Mouse (Mus musculus): ENCODE measurements around the gene Acyp1. TPM values are rescaled to one million over a fixed set of nuclear protein-coding genes. Genes with fewer than 3 reads are reported as not detected.

The Acyp1 gene
- polyA plus RNA-seq, 1 experiment: not detected

DNA sequence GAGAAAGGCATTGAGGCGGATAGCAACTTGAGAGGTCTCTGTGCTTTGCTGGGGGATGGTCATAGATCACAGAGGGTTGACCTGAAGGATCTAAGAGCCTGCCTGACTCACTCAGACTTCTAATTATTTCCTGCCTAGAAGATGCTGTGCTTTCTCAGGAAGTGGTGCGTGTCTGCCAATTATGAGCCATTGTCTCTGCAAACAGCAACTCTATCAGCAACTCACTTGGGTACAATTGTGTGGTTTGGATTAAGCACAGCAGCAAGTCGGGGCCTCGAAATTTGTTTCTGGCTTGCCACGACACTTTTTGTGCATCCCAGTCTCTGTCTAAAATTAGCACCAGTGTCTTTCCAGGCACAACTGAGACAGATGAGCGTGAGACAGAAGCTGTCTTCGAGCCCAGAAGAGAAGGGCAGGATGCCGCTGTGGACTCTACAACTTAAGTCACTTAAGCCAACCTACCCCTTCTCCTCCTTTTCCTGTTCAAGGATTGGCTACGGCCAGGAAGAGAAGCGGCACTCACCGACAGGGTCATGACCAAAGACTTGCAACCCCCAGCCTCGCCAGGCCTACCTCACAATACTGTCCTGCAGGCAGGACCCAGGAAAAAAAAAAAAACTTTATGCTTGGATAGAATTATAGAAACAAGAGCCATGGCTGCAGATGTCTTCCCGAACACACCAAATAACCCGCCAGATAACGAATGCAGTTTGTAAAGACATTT, 60.2 kb downstream of the Acyp1 start:
- 47% methylated on average over 15 of the region's 15 CpGs for WGBS
- H3K27ac ChIP-seq (ENCODE audit: insufficient read depth, low read depth, low read length): peak overlapping the region; percentile 14; the same call in 1 of the 2 replicates
- no peak for TF ChIP-seq POLR2A (IDR thresholded peaks at IDR 0.05; ENCODE audit: insufficient read depth, low read depth, low read length)
- no peak for TF ChIP-seq CTCF (IDR thresholded peaks at IDR 0.05; ENCODE audit: insufficient read depth, low read depth, low read length)
- peaks cover 8% of the 10 kb centered on the region for H3K4me1 ChIP-seq (ENCODE audit: control insufficient read depth, insufficient read depth, low read length)
- no peak overlapping the region for H3K4me3 ChIP-seq (ENCODE audit: insufficient read depth, low read depth, low read length)

DNA sequence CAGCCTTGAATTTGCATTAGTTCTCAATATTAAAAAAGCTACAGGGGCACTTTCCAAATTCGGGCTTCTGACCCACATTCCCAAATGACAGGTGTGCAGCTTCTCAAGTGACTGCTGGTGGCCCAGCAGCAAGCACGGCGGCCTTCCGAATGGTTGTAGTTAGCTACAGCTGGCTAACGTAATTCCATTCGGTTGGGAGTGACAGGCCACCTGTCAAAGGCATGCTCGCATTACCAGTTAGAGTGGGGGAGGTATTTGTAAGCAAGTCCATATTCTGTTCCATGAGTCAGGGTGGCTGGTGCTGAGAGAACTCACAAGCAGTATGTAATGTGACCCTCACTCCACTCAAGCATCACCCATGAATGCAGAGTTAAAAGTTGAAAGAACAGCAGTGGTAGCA, 61.0 kb downstream of the Acyp1 start:
- TF ChIP-seq CTCF (IDR thresholded peaks at IDR 0.05; ENCODE audit: insufficient read depth, low read depth, low read length): no peak
- TF ChIP-seq POLR2A (IDR thresholded peaks at IDR 0.05; ENCODE audit: insufficient read depth, low read depth, low read length): no peak
- WGBS: 59% methylated on average over 7 of the region's 7 CpGs
- Histone ChIP-seq H3K4me3 (ENCODE audit: insufficient read depth, low read depth, low read length) (no peak overlapping the region), H3K27ac (ENCODE audit: insufficient read depth, low read depth, low read length) (no peak overlapping the region), H3K4me1 (ENCODE audit: control insufficient read depth, insufficient read depth, low read length) (peaks cover 8% of the 10 kb centered on the region)

Other genes starting within 250 kb of the Acyp1 start
- gene Prox2, start 177.7 kb downstream of the Acyp1 start, polyA plus RNA-seq (2012; ENCODE audit: insufficient read depth, insufficient read length, low replicate concordance, missing spikeins): not detected in 2 replicates
- gene Dlst, start 177.6 kb downstream of the Acyp1 start, polyA plus RNA-seq (2012; ENCODE audit: insufficient read depth, insufficient read length, low replicate concordance, missing spikeins): not detected in 2 replicates
- not detected in 2 replicates for gene Rps6kl1, start 137.2 kb downstream of the Acyp1 start, polyA plus RNA-seq (2012; ENCODE audit: insufficient read depth, insufficient read length, low replicate concordance, missing spikeins)
- not detected in 2 replicates for gene Pgf, start 110.6 kb downstream of the Acyp1 start, polyA plus RNA-seq (2012; ENCODE audit: insufficient read depth, insufficient read length, low replicate concordance, missing spikeins)
- not detected in 2 replicates for gene Eif2b2, start 69.0 kb downstream of the Acyp1 start, polyA plus RNA-seq (2012; ENCODE audit: insufficient read depth, insufficient read length, low replicate concordance, missing spikeins)
- gene Mlh3, start 17.8 kb downstream of the Acyp1 start, polyA plus RNA-seq (2012; ENCODE audit: insufficient read depth, insufficient read length, low replicate concordance, missing spikeins): not detected in 2 replicates
- gene Zc2hc1c, start 153 bp upstream of the Acyp1 start, polyA plus RNA-seq (2012; ENCODE audit: insufficient read depth, insufficient read length, low replicate concordance, missing spikeins): not detected in 2 replicates
- not detected in 2 replicates for gene Nek9, start 50.9 kb upstream of the Acyp1 start, polyA plus RNA-seq (2012; ENCODE audit: insufficient read depth, insufficient read length, low replicate concordance, missing spikeins)
- not detected in 2 replicates for gene Tmed10, start 86.4 kb upstream of the Acyp1 start, polyA plus RNA-seq (2012; ENCODE audit: insufficient read depth, insufficient read length, low replicate concordance, missing spikeins)
- not detected in 2 replicates for gene Fos, start 185.5 kb upstream of the Acyp1 start, polyA plus RNA-seq (2012; ENCODE audit: insufficient read depth, insufficient read length, low replicate concordance, missing spikeins)